Mouse (Mus musculus): ENCODE data around the gene Krt20.

- TF ChIP-seq CTCF (IDR thresholded peaks at IDR 0.05 in 2 of 3, conservative IDR thresholded peaks at IDR 0.05 in 1 of 3; ENCODE audit: control insufficient read depth in 1 of 3, insufficient read depth in 1 of 3, low read depth in 2 of 3, low read length in 3 of 3, poor library complexity in 1 of 3, severe bottlenecking in 1 of 3) (no peak), BHLHE40 (IDR thresholded peaks at IDR 0.05; ENCODE audit: borderline replicate concordance, low read depth, low read length) (no peak), CHD2 (IDR thresholded peaks at IDR 0.05; ENCODE audit: low read length) (no peak), HCFC1 (IDR thresholded peaks at IDR 0.05; ENCODE audit: low read depth, low read length) (no peak), MYC (IDR thresholded peaks at IDR 0.05; ENCODE audit: low read depth, low read length) (no peak), MXI1 (IDR thresholded peaks at IDR 0.05; ENCODE audit: low read depth, low read length) (no peak), GATA1 (IDR thresholded peaks at IDR 0.05; ENCODE audit: low read depth, low read length) (no peak), USF2 (IDR thresholded peaks at IDR 0.05; ENCODE audit: borderline replicate concordance in 1 of 2, insufficient read depth in 1 of 2, low read depth in 1 of 2, low read length in 2 of 2) (no peak), TBP (IDR thresholded peaks at IDR 0.05; ENCODE audit: low read depth, low read length) (no peak)
Observed at GRCm38 (mm10) chr11:99436625-99437024, 1.3 kb downstream of the Krt20 start.

Measured in MEL (cell line).